Mouse (Mus musculus): ENCODE results near the gene Cnnm3.

GRCm38 (mm10) chr1:36526903-36527302 lies 15.2 kb downstream of the Cnnm3 start:
- TF ChIP-seq POLR2A (IDR thresholded peaks at IDR 0.05; ENCODE audit: borderline replicate concordance, extremely low read depth, low read depth, low read length) (no peak), CTCF (IDR thresholded peaks at IDR 0.05; ENCODE audit: insufficient read depth, low read length) (no peak)
